Mouse (Mus musculus) cerebellum, adult 18-20 months (tissue): ENCODE results near the gene Eed.
A peak's percentile ranks its signal among the peaks of the same experiment; 100 is the strongest.
"Not testable (repeated sequence)": the region's sequence is repeated elsewhere in the genome, so short reads cannot be mapped to it uniquely, and the experiment has no call there.

ENCODE experiments used
- DNase-seq, 2 experiments: peaks; one replicate each; pipeline ENCODE4 v3.0.0; 2021

Eed gene

GRCm38 (mm10) chr7:89980485-89981422 is at the start of gene Eed:
Gene Eed (minus strand): TSS chr7:89980983.
- peak; percentile 95 to 96 for DNase-seq

DNA sequence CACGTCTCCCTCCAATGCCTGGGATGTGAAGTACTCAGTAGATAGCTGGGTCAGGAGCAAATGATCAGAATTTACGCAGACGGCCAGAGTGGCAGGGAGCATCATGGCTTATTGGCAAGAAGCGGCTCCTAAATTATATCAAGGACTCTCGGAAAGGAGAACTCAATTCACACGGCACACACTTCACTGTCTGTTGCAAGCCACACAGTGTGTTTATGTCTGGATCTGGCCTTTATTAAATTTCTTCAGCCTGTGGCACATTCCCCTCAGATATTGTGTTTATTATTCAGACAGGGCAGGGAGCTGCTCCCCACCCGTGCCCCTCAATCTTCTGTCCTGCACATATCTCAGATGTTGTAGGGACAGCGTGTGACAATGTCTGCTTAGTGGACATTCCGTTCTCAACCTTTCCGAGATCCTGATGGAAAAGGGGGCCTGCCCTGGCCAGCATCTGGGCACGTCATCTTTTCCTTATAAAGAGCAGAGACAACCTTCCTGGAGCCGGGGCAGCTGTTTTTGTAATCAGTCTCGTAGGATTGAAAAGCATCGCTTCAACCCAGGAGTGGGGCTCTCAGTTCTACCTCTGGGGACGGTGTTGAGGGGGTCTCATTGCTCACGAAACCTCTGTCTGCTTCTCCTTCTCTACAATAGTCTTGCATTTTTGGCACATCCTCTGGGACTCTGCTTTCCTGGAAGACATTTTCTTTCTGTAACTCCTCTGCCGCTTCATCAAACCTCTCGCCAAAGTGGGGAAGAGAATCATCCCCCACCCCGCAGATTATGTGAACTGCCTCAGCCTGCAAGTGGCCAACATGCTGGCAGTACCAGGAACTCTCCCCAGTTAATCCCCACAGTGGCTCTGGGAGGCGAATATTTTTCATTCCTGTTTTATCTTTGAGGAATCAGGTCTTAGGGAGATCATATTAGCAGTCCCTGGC is 49.0 kb upstream of the Eed start:
- DNase-seq: peak; percentile 33 to 51

DNA sequence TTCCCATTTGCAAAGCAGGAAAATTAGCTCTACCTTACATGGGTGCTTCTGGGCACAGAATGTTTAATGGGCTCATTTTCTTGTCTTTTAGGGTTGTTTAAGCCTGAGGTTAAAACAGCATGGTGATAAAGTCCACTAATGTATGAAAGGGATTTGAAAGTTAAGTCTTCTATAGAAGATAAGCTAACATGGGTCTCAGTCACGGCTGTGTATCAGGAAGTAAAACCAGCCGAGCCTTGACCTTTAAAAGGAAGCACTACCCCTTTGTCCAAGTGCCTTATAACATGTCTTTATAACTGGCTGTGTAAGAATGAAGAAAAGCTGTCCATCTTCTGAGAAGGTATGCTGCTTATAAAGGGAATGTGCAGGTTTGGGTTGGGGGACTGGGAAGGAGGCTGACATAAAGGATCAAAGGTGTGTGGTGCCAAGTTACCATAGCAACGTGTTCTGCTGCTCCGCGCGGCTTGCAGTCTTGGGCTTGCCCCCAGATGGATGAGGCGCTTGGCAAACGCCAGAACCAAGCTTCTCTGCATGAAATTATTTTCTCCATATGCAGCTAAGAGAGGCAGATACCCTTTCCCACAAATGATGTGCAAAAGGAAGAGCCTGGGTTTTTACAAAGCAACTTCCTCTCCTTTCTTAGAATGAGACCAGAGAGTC is 48.2 kb upstream of the Eed start:
- peak; percentile 82 to 88 for DNase-seq

- no peak for DNase-seq
Observed at GRCm38 (mm10) chr7:90024975-90025374, 44.2 kb upstream of the Eed start.

DNA sequence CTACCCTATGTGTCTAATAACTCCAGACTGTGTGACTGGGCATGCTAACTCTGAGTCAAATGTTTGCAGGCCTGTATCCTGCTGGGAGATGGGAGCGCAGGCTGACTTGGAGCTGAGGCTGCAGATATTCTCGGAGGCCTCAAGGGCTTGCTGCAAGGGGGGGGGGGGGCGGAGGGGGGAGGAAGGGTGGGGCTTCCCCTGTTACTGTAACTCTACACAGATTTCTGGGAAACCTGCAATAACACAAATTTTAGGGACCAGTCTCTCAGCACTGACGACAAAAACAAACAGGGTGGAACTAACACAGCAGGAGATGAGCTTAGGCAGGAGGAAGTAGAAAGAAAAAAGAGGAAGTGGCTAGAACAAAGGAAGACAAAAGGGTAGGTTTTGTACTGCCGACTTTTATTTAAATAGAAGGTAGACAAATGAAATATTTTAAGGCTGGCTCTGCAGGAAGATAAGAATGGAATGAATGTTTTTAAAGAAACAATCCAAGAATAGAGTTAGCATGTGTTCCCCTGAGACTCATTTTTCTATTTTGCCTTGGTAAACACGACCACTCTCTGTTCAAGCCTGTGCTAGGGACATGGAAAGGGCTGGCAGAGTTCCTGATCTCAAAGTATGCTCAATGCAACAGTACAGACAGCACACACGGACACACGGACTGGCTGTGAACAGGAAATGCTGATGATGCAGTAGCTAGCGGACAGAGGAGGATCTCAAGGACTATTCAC is 42.4 kb upstream of the Eed start:
- DNase-seq: no peak

- DNase-seq: no peak
Observed at GRCm38 (mm10) chr7:90020331-90020730, 39.5 kb upstream of the Eed start.

GRCm38 (mm10) chr7:90019570-90019969 is 38.8 kb upstream of the Eed start:
- DNase-seq: no peak

- no peak for DNase-seq
Observed at GRCm38 (mm10) chr7:90016930-90017588, 36.3 kb upstream of the Eed start.

DNA sequence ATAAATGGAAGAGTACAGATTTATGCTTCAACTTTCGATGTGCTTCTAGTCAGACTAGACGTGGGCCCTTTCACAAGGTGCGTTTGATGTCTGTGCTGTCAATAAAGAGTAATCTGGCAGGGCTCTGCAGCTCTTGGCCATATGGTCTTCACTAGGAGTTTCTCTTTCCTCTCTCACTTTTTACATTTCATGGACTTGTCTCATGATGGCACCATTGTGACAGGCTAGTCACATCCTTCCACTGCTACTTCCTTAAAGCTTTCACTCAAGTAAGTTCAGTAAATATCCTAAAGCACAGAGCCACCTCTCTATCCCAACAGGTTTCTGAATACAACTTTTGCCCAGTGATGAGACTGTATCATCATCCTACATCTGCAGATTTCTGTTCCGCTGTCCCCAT is 35.7 kb upstream of the Eed start:
- DNase-seq: peak in 1 of 2 experiments; percentile 14

GRCm38 (mm10) chr7:90006667-90007653 is 26.2 kb upstream of the Eed start:
- DNase-seq: no peak

DNA sequence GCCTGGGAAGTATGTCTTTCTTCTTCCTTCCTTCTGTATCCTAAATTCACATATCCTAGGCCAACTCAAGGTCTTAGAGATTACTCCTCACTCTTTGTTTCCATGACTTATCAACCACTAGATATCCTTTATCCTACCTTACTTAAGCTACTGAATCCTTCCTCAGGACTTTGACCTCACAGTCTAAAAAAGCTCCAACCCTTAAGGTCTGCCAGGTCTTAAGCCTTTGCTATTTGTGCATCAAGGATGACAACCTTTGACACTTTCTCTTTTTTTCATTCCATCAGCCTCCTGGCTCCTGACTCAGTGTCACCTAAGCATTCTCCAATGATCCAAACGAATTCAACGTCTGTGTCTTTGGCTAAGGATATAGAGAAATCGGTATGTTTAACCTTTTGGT is 24.0 kb upstream of the Eed start:
- DNase-seq: no peak

GRCm38 (mm10) chr7:90002375-90002774 is 21.6 kb upstream of the Eed start:
- no peak for DNase-seq

- DNase-seq: no peak
Observed at GRCm38 (mm10) chr7:89999491-89999890, 18.7 kb upstream of the Eed start.

GRCm38 (mm10) chr7:89998624-89999006 is 17.8 kb upstream of the Eed start:
- peak; percentile 15 to 17 for DNase-seq

GRCm38 (mm10) chr7:89998006-89998623 is 17.3 kb upstream of the Eed start:
- DNase-seq: peak; percentile 54 to 77

GRCm38 (mm10) chr7:89997526-89997925 is 16.7 kb upstream of the Eed start:
- not testable (repeated sequence) for DNase-seq

DNA sequence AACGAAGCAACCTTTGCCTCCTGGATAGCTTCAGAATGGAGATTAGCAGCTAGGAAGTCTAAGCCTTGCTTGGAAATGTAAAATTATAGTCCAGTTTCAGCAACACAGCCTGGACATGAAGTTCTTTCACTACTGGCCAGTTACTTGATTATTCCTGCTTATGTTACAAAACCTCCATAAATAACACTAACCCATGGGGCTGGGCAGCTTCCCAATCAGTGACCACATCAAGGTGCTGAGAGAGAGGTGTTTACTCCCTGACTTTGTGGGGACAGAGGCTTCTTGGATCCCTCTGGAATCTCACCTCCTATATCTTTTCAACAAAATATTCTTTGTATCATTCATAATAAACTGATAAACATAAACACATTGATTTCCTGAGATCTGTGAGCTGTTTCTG is 12.3 kb upstream of the Eed start:
- no peak for DNase-seq

DNA sequence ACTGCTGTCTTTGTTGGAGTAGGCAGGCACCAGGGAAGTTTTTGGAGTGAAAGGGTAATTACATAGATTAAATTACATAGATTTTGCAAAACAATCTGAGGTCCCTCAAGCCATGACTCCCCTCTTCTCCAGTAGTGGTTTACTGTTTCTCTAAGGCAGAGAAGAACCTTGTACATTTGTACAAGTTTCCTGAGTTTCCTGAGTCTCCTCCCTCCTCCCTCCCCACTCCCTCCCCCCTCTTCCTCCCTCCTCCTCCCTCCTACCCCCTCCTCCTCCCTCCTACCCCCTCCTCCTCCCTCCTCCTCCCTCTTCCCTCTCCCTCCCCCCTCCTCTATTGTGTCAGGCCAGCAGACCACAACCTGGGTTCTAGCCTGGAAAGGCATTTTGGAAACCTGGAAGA is 3.6 kb upstream of the Eed start:
- no peak for DNase-seq

DNA sequence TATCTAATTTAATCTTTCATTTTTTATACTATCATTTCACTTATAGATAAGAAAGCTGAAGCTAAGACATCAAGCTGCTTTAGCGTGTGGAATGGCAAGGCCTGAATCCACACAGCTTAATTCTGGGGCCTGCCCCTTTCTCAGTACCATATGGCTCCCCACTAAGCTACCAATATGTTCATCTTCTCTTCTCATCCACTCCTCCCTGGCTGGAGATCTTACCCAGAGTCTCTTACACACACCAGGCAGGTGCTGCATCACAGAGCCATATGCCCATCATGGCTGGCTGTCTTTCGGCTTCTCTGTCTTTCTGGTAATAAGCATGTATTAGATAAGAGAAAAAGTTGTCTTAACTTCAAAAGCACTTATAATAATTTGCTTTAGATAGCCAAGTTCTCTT is 2.7 kb upstream of the Eed start:
- DNase-seq: peak; percentile 35 to 55

- DNase-seq: no peak
Observed at GRCm38 (mm10) chr7:89981557-89981956, 774 bp upstream of the Eed start.
